In the genomic region with DNA sequence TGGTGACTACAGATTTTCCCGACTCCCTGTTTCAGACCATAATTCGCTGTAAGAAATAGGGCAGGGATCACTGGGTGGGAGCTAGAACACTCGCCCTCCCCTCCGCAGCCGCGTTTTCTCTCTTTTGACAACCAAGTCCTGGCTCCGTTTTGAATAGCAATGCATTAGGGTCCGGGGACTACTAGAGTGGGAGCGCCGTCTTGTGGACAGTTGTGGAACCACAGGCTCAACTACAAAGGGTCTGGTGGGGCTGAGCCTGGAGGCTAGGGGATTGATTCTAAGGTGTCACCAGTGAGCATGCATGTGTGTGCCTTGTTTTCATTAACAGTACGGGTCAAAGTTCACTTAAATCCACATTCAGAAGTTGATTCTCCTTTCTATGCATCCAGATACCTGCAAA, we compare ENCODE assay signal across 8 mouse cellular contexts. TPM values are rescaled to one million over a fixed set of nuclear protein-coding genes. Genes with fewer than 3 reads are reported as not detected.
DNase-seq lines count a peak whose midpoint lies in the region; ATAC-seq lines count a peak whose summit lies in the region.

No protein-coding gene starts in this region.

- peaks cover 23% of the 10 kb centered on the region for H3K27me3 ChIP-seq in hindbrain, embryonic 11.5 days (ENCODE audit: control insufficient read depth, insufficient read depth, low read length)
- peaks cover 28% of the 10 kb centered on the region for H3K27me3 ChIP-seq in lung, embryonic 16.5 days (ENCODE audit: control insufficient read depth, insufficient read depth, low read depth, low read length)

- peak; percentile 60 for DNase-seq in MEL-GATA-1-ER (ENCODE audit: extremely low read depth, low read depth)
- DNase-seq in cerebellum, adult 8-10 months, result peak; percentile 79
- peak; percentile 94 for DNase-seq in hindbrain, embryonic 11.5 days (ENCODE audit: low spot score)
- DNase-seq in layer of hippocampus, adult 9-11 months, result peak; percentile 77
- peak; percentile 78 for DNase-seq in ovary, postnatal 36 days (ENCODE audit: low spot score)
- DNase-seq in thymus, postnatal 14 days, result peak; percentile 90

- H3K4me2 ChIP-seq in hindbrain, embryonic 11.5 days (replicated peaks; ENCODE audit: low read depth, low read length), result peak overlapping the region; percentile 25; the same call in 1 of the 2 replicates
- peak overlapping the region; percentile 25 for H3K4me2 ChIP-seq in lung, embryonic 16.5 days (ENCODE audit: low read depth, low read length)

- H3K9me3 ChIP-seq in hindbrain, embryonic 11.5 days (ENCODE audit: control insufficient read depth, low read length), result no peaks in the 10 kb centered on the region
- no peaks in the 10 kb centered on the region for H3K9me3 ChIP-seq in lung, embryonic 16.5 days (ENCODE audit: control insufficient read depth, low read length)

- H3K4me1 ChIP-seq in hindbrain, embryonic 11.5 days (replicated peaks; ENCODE audit: control insufficient read depth, insufficient read depth, low read length), result no peaks in the 10 kb centered on the region
- peaks cover 4% of the 10 kb centered on the region for H3K4me1 ChIP-seq in lung, embryonic 16.5 days (replicated peaks; ENCODE audit: control insufficient read depth, insufficient read depth, low read length)

- H3K9ac ChIP-seq in hindbrain, embryonic 11.5 days (ENCODE audit: low read depth, low read length), result no peak overlapping the region
- no peak overlapping the region for H3K9ac ChIP-seq in lung, embryonic 16.5 days (ENCODE audit: low read length)

- H3K27ac ChIP-seq in hindbrain, embryonic 11.5 days (ENCODE audit: low read depth, low read length), result no peak overlapping the region
- H3K27ac ChIP-seq in lung, embryonic 16.5 days (ENCODE audit: low read length), result no peak overlapping the region

- peak; percentile 44; the same call in 1 of the 2 replicates for ATAC-seq in frontal cortex, adult (ENCODE audit: low TSS enrichment)
- peak; percentile 65 for ATAC-seq in hindbrain, embryonic 11.5 days (ENCODE audit: low FRiP score)
- peak; percentile 48; the same call in 1 of the 2 replicates for ATAC-seq in lung, embryonic 16.5 days (ENCODE audit: low read depth)

- WGBS in hindbrain, embryonic 11.5 days, result under 1% methylated on average over 11 of the region's 11 CpGs
- 1% methylated on average over 11 of the region's 11 CpGs for WGBS in lung, embryonic 16.5 days

- no peaks in the 10 kb centered on the region for H3K36me3 ChIP-seq in hindbrain, embryonic 11.5 days (ENCODE audit: control insufficient read depth, insufficient read depth, low read length)
- no peaks in the 10 kb centered on the region for H3K36me3 ChIP-seq in lung, embryonic 16.5 days (ENCODE audit: control insufficient read depth, insufficient read depth, low read length)

- H3K4me3 ChIP-seq in hindbrain, embryonic 11.5 days (ENCODE audit: low read depth, low read length), result no peak overlapping the region
- no peak overlapping the region for H3K4me3 ChIP-seq in lung, embryonic 16.5 days (ENCODE audit: low read length)

RNA-seq across cellular contexts. Expression of gene Slc35c1, which starts 26.1 kb away (rescaled TPM):
- polyA plus RNA-seq in hindbrain, embryonic 11.5 days (2014; fragmentation: Nextera tagmentation; extraction: Ambion mirVana), result 8.7 and 9.0 TPM in 2 replicates
- polyA plus RNA-seq in lung, embryonic 16.5 days (2015; fragmentation: Nextera tagmentation; extraction: Ambion mirVana), result 18.7 and 19.6 TPM in 2 replicates

RNA-seq across cellular contexts. Expression of gene Cry2, which starts 52.6 kb away (rescaled TPM):
- polyA plus RNA-seq in hindbrain, embryonic 11.5 days (2014; fragmentation: Nextera tagmentation; extraction: Ambion mirVana), result 21.5 and 22.1 TPM in 2 replicates
- polyA plus RNA-seq in lung, embryonic 16.5 days (2015; fragmentation: Nextera tagmentation; extraction: Ambion mirVana), result 28.8 and 29.8 TPM in 2 replicates
